Mouse (Mus musculus) MEL (cell line): ENCODE data around the gene Ndufa11. TPM values are rescaled to one million over a fixed set of nuclear protein-coding genes. Genes with fewer than 3 reads are reported as not detected.
A peak's percentile ranks its signal among the peaks of the same experiment; 100 is the strongest.

Source experiments
- DNase-seq: peaks from one replicate; pipeline ENCODE4 v3.0.0; 2011; ENCODE audit warnings: low read depth, low spot score
- H3K27ac ChIP-seq: 2 replicates; pipeline ENCODE4 v1.5.1; 2012; ENCODE audit warnings: low read depth, mild to moderate bottlenecking, control low read depth, low read length, moderate library complexity; ENCODE audit not compliant: control insufficient read depth
- H3K27me3 ChIP-seq, 2 experiments: fragments of 150-350 bp in 1 of 2; sonication (generic) in 1 of 2; 2 replicates each; pipeline ENCODE4 v1.6.1; 2012; ENCODE audit warnings: low read length in 2 of 2, mild to moderate bottlenecking in 2 of 2, improper control_type of control experiment in 1 of 2, moderate library complexity in 1 of 2; ENCODE audit not compliant: insufficient read depth in 2 of 2, control insufficient read depth in 1 of 2
- H3K36me3 ChIP-seq, 2 experiments: 2 replicates each; pipeline ENCODE4 v1.6.1; 2012 to 2014; ENCODE audit warnings: low read length in 2 of 2, improper control_type of control experiment in 1 of 2, inconsistent platforms in 1 of 2, mild to moderate bottlenecking in 1 of 2; ENCODE audit not compliant: insufficient read depth in 2 of 2, control insufficient read depth in 1 of 2
- H3K4me1 ChIP-seq, 2 experiments: fragments of 150-350 bp in 1 of 2; sonication (generic) in 1 of 2; 2 replicates each; pipeline ENCODE4 v1.6.1; 2012; ENCODE audit warnings: low read length in 2 of 2, improper control_type of control experiment in 1 of 2, mild to moderate bottlenecking in 1 of 2; ENCODE audit not compliant: insufficient read depth in 2 of 2, control insufficient read depth in 1 of 2
- H3K4me3 ChIP-seq, 2 experiments: fragments of 150-350 bp in 1 of 2; sonication (generic) in 1 of 2; 2 replicates each; pipeline ENCODE4 v1.5.1; 2012; ENCODE audit warnings: low read depth in 2 of 2, low read length in 2 of 2, mild to moderate bottlenecking in 2 of 2, moderate library complexity in 2 of 2, control low read depth in 1 of 2, improper control_type of control experiment in 1 of 2; ENCODE audit not compliant: control insufficient read depth in 1 of 2, insufficient read depth in 1 of 2
- H3K79me2 ChIP-seq: 2 replicates; pipeline ENCODE4 v1.6.1; 2012; ENCODE audit warnings: mild to moderate bottlenecking, low read length, moderate library complexity; ENCODE audit not compliant: control insufficient read depth, poor library complexity, insufficient read depth
- H3K9ac ChIP-seq: 2 replicates; pipeline ENCODE4 v1.6.1; 2012; ENCODE audit warnings: low read depth, mild to moderate bottlenecking, control low read depth, low read length, moderate library complexity; ENCODE audit not compliant: control insufficient read depth, poor library complexity, severe bottlenecking
- H3K9me3 ChIP-seq: fragments of 150-350 bp; sonication (generic); replicated peaks from 2 replicates; pipeline ENCODE4 v1.6.1; 2012; ENCODE audit warnings: mild to moderate bottlenecking, low read length, improper control_type of control experiment, moderate library complexity; ENCODE audit not compliant: insufficient read depth
- BHLHE40 ChIP-seq: IDR thresholded peaks from 2 replicates; pipeline ENCODE4 v1.6.1; 2012; ENCODE audit warnings: low read depth, mild to moderate bottlenecking, inconsistent platforms, low read length, improper control_type of control experiment, borderline replicate concordance
- CHD1 ChIP-seq: IDR thresholded peaks from 2 replicates; pipeline ENCODE4 v1.6.1; 2012; ENCODE audit warnings: low read depth, mild to moderate bottlenecking, inconsistent platforms, low read length, improper control_type of control experiment
- CHD2 ChIP-seq: IDR thresholded peaks from 2 replicates; pipeline ENCODE4 v1.6.1; 2011; ENCODE audit warnings: low read length, improper control_type of control experiment
- EP300 ChIP-seq, 2 experiments: IDR thresholded peaks; 2 replicates each; pipeline ENCODE4 v1.6.1; 2011; ENCODE audit warnings: improper control_type of control experiment in 2 of 2, low read length in 2 of 2, low read depth in 1 of 2, mild to moderate bottlenecking in 1 of 2
- HCFC1 ChIP-seq: IDR thresholded peaks from 2 replicates; pipeline ENCODE4 v1.6.1; 2012; ENCODE audit warnings: low read depth, mild to moderate bottlenecking, inconsistent platforms, low read length, improper control_type of control experiment, moderate library complexity
- JUND ChIP-seq: IDR thresholded peaks from 2 replicates; pipeline ENCODE4 v1.6.1; 2011; ENCODE audit warnings: low read depth, mild to moderate bottlenecking, improper control_type of control experiment, low read length
- KAT2A ChIP-seq: conservative IDR thresholded peaks from 2 replicates; pipeline ENCODE4 v1.6.1; 2012; ENCODE audit warnings: low read depth, low read length, improper control_type of control experiment, inconsistent platforms
- MAX ChIP-seq: IDR thresholded peaks from 2 replicates; pipeline ENCODE4 v1.6.1; 2011; ENCODE audit warnings: low read length, improper control_type of control experiment
- MXI1 ChIP-seq: IDR thresholded peaks from 2 replicates; pipeline ENCODE4 v1.6.1; 2011; ENCODE audit warnings: mild to moderate bottlenecking, low read depth, low read length, improper control_type of control experiment
- NRF1 ChIP-seq: IDR thresholded peaks from 2 replicates; pipeline ENCODE4 v1.6.1; 2014; ENCODE audit warnings: low read depth, mild to moderate bottlenecking, inconsistent platforms, low read length, improper control_type of control experiment, moderate library complexity; ENCODE audit not compliant: poor library complexity, insufficient read depth, severe bottlenecking
- POLR2A ChIP-seq, 2 experiments: IDR thresholded peaks; 2 replicates each; pipeline ENCODE4 v1.6.1; 2011 to 2012; ENCODE audit warnings: low read length in 2 of 2, mild to moderate bottlenecking in 2 of 2, control low read depth in 1 of 2, improper control_type of control experiment in 1 of 2, low read depth in 1 of 2, moderate library complexity in 1 of 2; ENCODE audit not compliant: control insufficient read depth in 1 of 2, insufficient read depth in 1 of 2, poor library complexity in 1 of 2
- POLR2AphosphoS5 ChIP-seq: IDR thresholded peaks from 2 replicates; pipeline ENCODE4 v1.6.1; 2012; ENCODE audit warnings: low read depth, borderline replicate concordance, mild to moderate bottlenecking, inconsistent platforms, low read length, moderate library complexity, mixed read lengths
- SIN3A ChIP-seq: IDR thresholded peaks from 2 replicates; pipeline ENCODE4 v1.6.1; 2012; ENCODE audit warnings: low read length, improper control_type of control experiment, inconsistent platforms
- TBP ChIP-seq: IDR thresholded peaks from 2 replicates; pipeline ENCODE4 v1.8.0; 2011; ENCODE audit warnings: low read depth, low read length, improper control_type of control experiment
- USF1 ChIP-seq: IDR thresholded peaks from 2 replicates; pipeline ENCODE4 v1.6.1; 2014; ENCODE audit warnings: low read depth, mild to moderate bottlenecking, inconsistent platforms, low read length, improper control_type of control experiment, moderate library complexity
- ZC3H11A ChIP-seq: IDR thresholded peaks from 2 replicates; pipeline ENCODE4 v1.6.1; 2012; ENCODE audit warnings: low read depth, mild to moderate bottlenecking, inconsistent platforms, low read length, improper control_type of control experiment
- ZMIZ1 ChIP-seq: IDR thresholded peaks from 2 replicates; pipeline ENCODE4 v1.6.1; 2012; ENCODE audit warnings: low read depth, mild to moderate bottlenecking, inconsistent platforms, low read length, improper control_type of control experiment, moderate library complexity
- polyA plus RNA-seq, 2 experiments: library from polyadenylated mRNA; stranded (reverse) in 1 of 2; unstranded in 1 of 2; fragments of >175 nt in 1 of 2; fragments of >200 nt in 1 of 2; gene quantifications; 2 replicates each; pipeline versions ENCODE4 v1.2.1 to v1.2.4; 2012; ENCODE audit warnings: low replicate concordance in 2 of 2, low read depth in 1 of 2; ENCODE audit not compliant: insufficient read length in 2 of 2, insufficient read depth in 1 of 2, missing spikeins in 1 of 2
- total RNA-seq: library from RNA; depleted of rRNA; stranded (reverse); fragments of 300-350 nt; gene quantifications from 2 replicates; pipeline ENCODE4 v1.2.3, GENCODE M21; 2012

Gene Ndufa11
- total and polyA plus RNA-seq, 3 experiments: 249 to 351 TPM; not detected in 1

DNA sequence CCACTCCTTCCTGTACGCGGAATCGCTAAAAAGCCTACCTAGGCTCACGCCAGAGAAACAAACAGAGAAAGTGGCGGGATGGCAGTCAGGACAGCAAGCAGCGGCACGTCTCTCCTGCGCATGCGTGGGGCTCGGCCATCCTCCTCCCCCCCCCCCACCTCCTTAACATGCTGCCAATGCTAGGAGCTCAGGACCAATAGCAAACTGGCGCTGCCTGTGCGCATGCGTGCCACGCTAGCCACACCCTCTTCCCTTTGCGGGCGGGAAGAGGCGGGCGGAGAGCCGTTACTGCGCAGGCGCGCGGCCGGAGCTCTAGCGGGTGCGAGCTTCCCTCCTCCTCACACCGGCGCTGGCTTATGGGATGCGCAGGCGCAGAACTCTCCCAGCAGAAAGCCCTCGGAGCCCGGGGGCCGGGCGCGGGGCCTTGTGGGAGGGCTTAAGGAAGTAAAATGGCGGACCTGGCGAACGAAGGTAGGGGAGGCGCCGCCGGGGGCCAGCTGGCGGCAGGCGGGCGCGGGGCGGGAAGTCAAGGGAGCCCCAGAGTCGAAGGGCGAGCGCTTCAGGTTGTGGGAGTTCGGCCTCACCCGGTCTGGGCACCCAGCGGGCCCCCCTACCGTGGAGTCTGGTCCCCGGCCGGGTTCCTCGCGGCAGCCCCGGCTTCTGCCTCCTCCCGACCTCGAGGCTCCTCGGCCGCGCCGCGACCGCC, 44.5 kb upstream of the Ndufa11 start, which contains the start of gene Ranbp3 (continued):
- TF ChIP-seq NRF1 (peak; percentile 95), POLR2AphosphoS5 (no peak), BHLHE40 (no peak), POLR2A (IDR thresholded peaks at IDR 0.05; ENCODE audit: control insufficient read depth in 1 of 2, insufficient read depth in 1 of 2, low read depth in 1 of 2, low read length in 2 of 2, poor library complexity in 1 of 2) (peak; percentile 56 to 96), USF1 (no peak), EP300 (IDR thresholded peaks at IDR 0.05; ENCODE audit: low read depth in 1 of 2, low read length in 2 of 2) (no peak), HCFC1 (peak; percentile 82), MAX (peak; percentile 56), KAT2A (no peak; the same call in 1 of the 2 replicates)

DNA sequence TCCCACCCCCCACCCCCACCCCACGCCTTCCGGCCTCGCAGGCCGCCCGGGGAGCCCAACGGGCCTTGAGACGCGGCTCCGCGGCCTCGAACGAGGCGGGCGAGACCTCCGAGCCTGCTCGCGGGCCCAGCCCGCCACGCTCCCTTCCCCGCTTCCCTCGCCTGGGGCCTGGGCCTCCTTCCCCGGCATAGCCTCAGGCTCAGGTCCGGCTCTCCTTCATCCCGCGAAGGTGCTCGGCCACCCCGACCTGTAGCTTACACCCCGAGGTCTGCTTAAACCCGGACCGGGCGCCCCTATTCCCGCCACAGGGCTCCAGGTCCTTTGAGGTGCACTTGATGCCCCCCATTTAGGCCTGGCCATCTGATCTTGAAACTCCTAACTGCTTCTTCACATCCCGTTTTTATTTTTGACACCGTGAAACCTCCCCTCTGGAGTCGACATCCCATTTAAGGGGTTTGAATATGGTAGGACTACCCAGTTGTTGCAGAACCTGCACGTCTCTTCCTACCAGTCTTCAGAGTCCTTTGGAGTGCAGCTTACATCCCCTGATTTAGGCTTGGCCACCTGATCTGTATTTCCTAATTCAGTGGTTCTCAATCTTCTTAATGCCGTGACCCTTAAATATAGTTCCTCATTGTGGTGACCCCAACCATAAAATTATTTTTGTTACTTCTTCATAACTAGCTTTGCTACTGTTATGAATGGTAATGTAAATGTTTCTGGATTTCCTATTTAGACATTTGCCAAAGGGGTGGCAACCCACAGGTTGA, 43.7 kb upstream of the Ndufa11 start:
- DNase-seq: peak; percentile 52
- H3K9ac ChIP-seq: peak overlapping the region; percentile 99
- peak overlapping the region; percentile 59 for H3K27ac ChIP-seq
- no peaks in the 10 kb centered on the region for H3K9me3 ChIP-seq
- H3K27me3 ChIP-seq: no peaks in the 10 kb centered on the region
- peaks cover 13 to 21% of the 10 kb centered on the region in 2 experiments for H3K36me3 ChIP-seq
- peaks cover 3 to 17% of the 10 kb centered on the region in 2 experiments; a peak in 2 of 4 replicates for H3K4me1 ChIP-seq
- TF ChIP-seq JUND: no peak
- TF ChIP-seq CHD1: peak; percentile 49; the same call in 1 of the 2 replicates
- no peak for TF ChIP-seq CHD2
- TF ChIP-seq HCFC1: 0 out of 2 replicates have a peak, but pooled peaks have one; percentile 10
- TF ChIP-seq MXI1: peak; percentile 46; the same call in 1 of the 2 replicates
- TF ChIP-seq TBP: 0 out of 2 replicates have a peak, but pooled peaks have one; percentile 10
- peak; percentile 4; the same call in 1 of the 2 replicates for TF ChIP-seq ZMIZ1
- TF ChIP-seq ZC3H11A: no peak
- peak; percentile 49 for TF ChIP-seq SIN3A
- TF ChIP-seq, all 39 proteins: peak for 6
- Histone ChIP-seq H3K4me3 (peak overlapping the region; percentile 92 to 96), H3K79me2 (peaks cover 55% of the 10 kb centered on the region)
